Comparison of ENCODE assay signal across 9 mouse cellular contexts in the genomic region with DNA sequence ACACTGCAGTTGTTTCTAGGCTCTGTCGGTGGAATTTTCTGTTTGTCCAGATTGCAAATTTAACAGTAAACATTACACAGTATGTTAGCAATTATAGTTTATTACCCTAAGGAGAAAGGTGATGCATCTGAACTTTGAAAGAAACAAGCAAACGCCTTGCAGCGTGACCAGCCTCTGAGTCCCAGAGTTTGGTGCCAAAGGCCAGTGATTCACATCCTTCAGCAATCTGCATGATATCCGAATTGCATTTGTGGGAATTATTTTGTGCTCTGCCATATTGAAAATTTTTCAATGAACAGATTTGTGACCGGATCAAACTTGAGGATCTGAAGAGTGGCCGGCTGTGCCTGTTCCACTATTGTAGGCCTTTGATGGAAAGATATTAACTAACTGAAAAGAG. TPM values are rescaled to one million over a fixed set of nuclear protein-coding genes. Genes with fewer than 3 reads are reported as not detected.
A peak's percentile ranks its signal among the peaks of the same experiment; 100 is the strongest.
DNase-seq lines count a peak whose midpoint lies in the region; ATAC-seq and TF ChIP-seq lines count a peak whose summit lies in the region.
"Had no signal": no experiment of that assay in that cellular context is flagged by ENCODE, and none has a peak within 500 bp of the region (broad histone marks: within the 10 kb centered on the region; RNA-seq: fewer than 3 reads in every experiment).

No protein-coding gene starts in this region.

- WGBS in heart, embryonic 14.5 days: 80% methylated on average over 6 of the region's 6 CpGs
- WGBS in embryonic facial prominence, embryonic 10.5 days: 65% methylated on average over 6 of the region's 6 CpGs
- WGBS in forebrain, embryonic 14.5 days: 69% methylated on average over 6 of the region's 6 CpGs
- WGBS in limb, embryonic 14.5 days: 53% methylated on average over 6 of the region's 6 CpGs

- no peak overlapping the region for H3K4me3 ChIP-seq in heart, embryonic 14.5 days (ENCODE audit: control insufficient read depth in 1 of 2, insufficient read depth in 1 of 2, low read depth in 1 of 2, low read length in 2 of 2)
- H3K4me3 ChIP-seq in embryonic facial prominence, embryonic 10.5 days: peak overlapping the region; percentile 68
- peak overlapping the region; percentile 54 for H3K4me3 ChIP-seq in forebrain, embryonic 14.5 days (ENCODE audit: low read depth, low read length)
- H3K4me3 ChIP-seq in limb, embryonic 14.5 days (replicated peaks; ENCODE audit: low read length): no peak overlapping the region

- H3K4me1 ChIP-seq in heart, embryonic 14.5 days (ENCODE audit: control insufficient read depth in 2 of 2, insufficient read depth in 2 of 2, low read length in 2 of 2): peaks cover 2 to 4% of the 10 kb centered on the region in 2 experiments; a peak in 2 of 4 replicates
- H3K4me1 ChIP-seq in embryonic facial prominence, embryonic 10.5 days: peaks cover 10% of the 10 kb centered on the region
- no peaks in the 10 kb centered on the region for H3K4me1 ChIP-seq in forebrain, embryonic 14.5 days (ENCODE audit: control insufficient read depth, insufficient read depth, low read length)
- no peaks in the 10 kb centered on the region; the same call in 1 of the 2 replicates for H3K4me1 ChIP-seq in limb, embryonic 14.5 days (ENCODE audit: control insufficient read depth, insufficient read depth, low read length)

- H3K36me3 ChIP-seq in heart, embryonic 14.5 days (ENCODE audit: control insufficient read depth, insufficient read depth, low read length): no peaks in the 10 kb centered on the region
- H3K36me3 ChIP-seq in embryonic facial prominence, embryonic 10.5 days (replicated peaks): no peaks in the 10 kb centered on the region
- H3K36me3 ChIP-seq in forebrain, embryonic 14.5 days (ENCODE audit: control insufficient read depth, insufficient read depth, low read length): no peaks in the 10 kb centered on the region
- H3K36me3 ChIP-seq in limb, embryonic 14.5 days (ENCODE audit: control insufficient read depth, insufficient read depth, low read length): no peaks in the 10 kb centered on the region
- H3K36me3 ChIP-seq: G1E had no signal

- TF ChIP-seq POLR2A in limb, embryonic 14.5 days (IDR thresholded peaks at IDR 0.05; ENCODE audit: borderline replicate concordance, extremely low read depth, insufficient read depth, insufficient read length): no peak

- no peak for DNase-seq in heart, adult 11 months
- DNase-seq in embryonic facial prominence, embryonic 10.5 days (ENCODE audit: low spot score): no peak
- DNase-seq in forebrain, embryonic 14.5 days (ENCODE audit: low spot score): no peak
- DNase-seq in limb, embryonic 14.5 days (ENCODE audit: low spot score): no peak
- no peak for DNase-seq in frontal cortex, postnatal 25 days (ENCODE audit: low spot score in 2 of 2)
- DNase-seq in adipocyte (ENCODE audit: low spot score): no peak

- ATAC-seq in heart, embryonic 14.5 days (ENCODE audit: insufficient number of reproducible peaks, insufficient read depth, low FRiP score, low read depth): no peak
- ATAC-seq in forebrain, embryonic 14.5 days: no peak
- ATAC-seq in limb, embryonic 14.5 days (ENCODE audit: low FRiP score, low read depth): no peak
- ATAC-seq in granulocyte monocyte progenitor cell, adult 5-6 weeks (replicated peaks; ENCODE audit: poor library complexity, severe bottlenecking): no peak

- no peak overlapping the region for H3K27ac ChIP-seq in heart, embryonic 14.5 days (replicated peaks in 1 of 2; ENCODE audit: control insufficient read depth in 1 of 2, insufficient read depth in 1 of 2, low read depth in 2 of 2, low read length in 2 of 2)
- no peak overlapping the region for H3K27ac ChIP-seq in embryonic facial prominence, embryonic 10.5 days (replicated peaks)
- no peak overlapping the region for H3K27ac ChIP-seq in forebrain, embryonic 14.5 days (ENCODE audit: low read depth, low read length)
- no peak overlapping the region for H3K27ac ChIP-seq in limb, embryonic 14.5 days (replicated peaks; ENCODE audit: low read depth, low read length)

- no peaks in the 10 kb centered on the region for H3K9me3 ChIP-seq in heart, embryonic 14.5 days (ENCODE audit: control insufficient read depth, low read length)
- H3K9me3 ChIP-seq in embryonic facial prominence, embryonic 10.5 days: no peaks in the 10 kb centered on the region
- no peaks in the 10 kb centered on the region for H3K9me3 ChIP-seq in forebrain, embryonic 14.5 days (replicated peaks; ENCODE audit: control insufficient read depth, low read length)
- no peaks in the 10 kb centered on the region for H3K9me3 ChIP-seq in limb, embryonic 14.5 days (ENCODE audit: control insufficient read depth, low read length)
- H3K9me3 ChIP-seq: G1E had no signal

- H3K27me3 ChIP-seq in heart, embryonic 14.5 days (ENCODE audit: control insufficient read depth, insufficient read depth, low read length): no peaks in the 10 kb centered on the region
- peaks cover 60% of the 10 kb centered on the region for H3K27me3 ChIP-seq in embryonic facial prominence, embryonic 10.5 days (replicated peaks; ENCODE audit: low read depth, poor library complexity, severe bottlenecking)
- H3K27me3 ChIP-seq in forebrain, embryonic 14.5 days (replicated peaks; ENCODE audit: control insufficient read depth, insufficient read depth, low read length): no peaks in the 10 kb centered on the region
- H3K27me3 ChIP-seq in limb, embryonic 14.5 days (ENCODE audit: control insufficient read depth, insufficient read depth, low read length): peaks cover 17% of the 10 kb centered on the region; the same call in 1 of the 2 replicates

- H3K4me2 ChIP-seq in heart, embryonic 14.5 days (ENCODE audit: low read length): peak overlapping the region; percentile 100
- H3K4me2 ChIP-seq in forebrain, embryonic 14.5 days (ENCODE audit: low read length): peak overlapping the region; percentile 95
- H3K4me2 ChIP-seq in limb, embryonic 14.5 days (replicated peaks; ENCODE audit: low read depth, low read length, severe bottlenecking): peak overlapping the region; percentile 96

- H3K9ac ChIP-seq in heart, embryonic 14.5 days (ENCODE audit: low read length): no peak overlapping the region
- no peak overlapping the region for H3K9ac ChIP-seq in forebrain, embryonic 14.5 days (ENCODE audit: low read length)
- no peak overlapping the region for H3K9ac ChIP-seq in limb, embryonic 14.5 days (ENCODE audit: low read depth, low read length, severe bottlenecking)

RNA-seq across cellular contexts. Expression of a gene that starts 0.9 kb away (rescaled TPM):
- 3.0 and 3.2 TPM in 2 replicates for polyA plus RNA-seq in heart, embryonic 14.5 days (2014; fragmentation: Nextera tagmentation; extraction: Ambion mirVana)
- 2.9 and 3.5 TPM in 2 replicates for polyA plus RNA-seq in embryonic facial prominence, embryonic 10.5 days (2016; fragmentation: Nextera tagmentation; extraction: Ambion mirVana)
- 6.2 and 9.2 TPM in 2 replicates for polyA plus RNA-seq in forebrain, embryonic 14.5 days (2014; fragmentation: Nextera tagmentation; extraction: Ambion mirVana)
- 2.3 and 4.5 TPM in 2 replicates for polyA plus RNA-seq in limb, embryonic 14.5 days (2012; rRNA removed)
- polyA plus RNA-seq in limb, embryonic 14.5 days (2014; fragmentation: Nextera tagmentation; extraction: Ambion mirVana): 1.7 and 2.2 TPM in 2 replicates
- 5.3 TPM in 1 of 2 replicates, not detected in the other for total RNA-seq in granulocyte monocyte progenitor cell, adult 5-6 weeks (2014; fragmentation: Nextera tagmentation)
- 1.2 and 2.6 TPM in 2 replicates for total RNA-seq in granulocyte monocyte progenitor cell, adult 5-6 weeks (2017)
- polyA plus RNA-seq: G1E had no signal

Comparison
In these comparisons a context has a peak if more than half of its experiments do, and no peak if none do; other contexts are left out.
1. H3K4me3 ChIP-seq: peak in embryonic facial prominence, embryonic 10.5 days (single experiment) and forebrain, embryonic 14.5 days (single experiment); none in heart, embryonic 14.5 days (0 of 2) and limb, embryonic 14.5 days (single experiment).
2. Peak in every context shown above with its lines, with median percentiles within 50 percentile points of each other: H3K4me2 ChIP-seq.